Mouse (Mus musculus) stomach, embryonic 14.5 days (tissue): Measurements from ENCODE around the gene H2-DMb2. TPM values are rescaled to one million over a fixed set of nuclear protein-coding genes. Genes with fewer than 3 reads are reported as not detected.
A peak's percentile ranks its signal among the peaks of the same experiment; 100 is the strongest.

Experiments used
- ATAC-seq: fragments of 200-750 bp; cut with Nextera tagmentation; 2 replicates; pipeline ENCODE4 v1.8.0; 2017; ENCODE audit warnings: low read depth, moderate TSS enrichment; ENCODE audit not compliant: insufficient number of reproducible peaks, insufficient read depth, low FRiP score
- H3K27ac ChIP-seq: fragments of 300-500 bp; sonication (generic); 2 replicates; pipeline ENCODE4 v1.5.1; 2014; ENCODE audit warnings: mild to moderate bottlenecking, low read length, moderate library complexity, mixed read lengths
- H3K27me3 ChIP-seq: fragments of 300-500 bp; sonication (generic); 2 replicates; pipeline ENCODE4 v1.6.1; 2014; ENCODE audit warnings: low read length, control low read depth, mixed read lengths; ENCODE audit not compliant: control insufficient read depth, insufficient read depth
- H3K36me3 ChIP-seq: fragments of 300-500 bp; sonication (generic); 2 replicates; pipeline ENCODE4 v1.6.1; 2014; ENCODE audit warnings: mild to moderate bottlenecking, control low read depth, low read length, moderate library complexity, mixed read lengths; ENCODE audit not compliant: control insufficient read depth, insufficient read depth
- H3K4me1 ChIP-seq: fragments of 300-500 bp; sonication (generic); 2 replicates; pipeline ENCODE4 v1.6.1; 2014; ENCODE audit warnings: low read length, control low read depth, mixed read lengths; ENCODE audit not compliant: control insufficient read depth, insufficient read depth
- H3K4me2 ChIP-seq: fragments of 300-500 bp; sonication (generic); replicated peaks from 2 replicates; pipeline ENCODE4 v1.6.1; 2014; ENCODE audit warnings: low read depth, low read length, control low read depth
- H3K4me3 ChIP-seq: fragments of 300-500 bp; sonication (generic); 2 replicates; pipeline ENCODE4 v1.5.1; 2014; ENCODE audit warnings: low read depth, low read length, control low read depth
- H3K9ac ChIP-seq: fragments of 300-500 bp; sonication (generic); replicated peaks from 2 replicates; pipeline ENCODE4 v1.6.1; 2014; ENCODE audit warnings: low read depth, mild to moderate bottlenecking, control low read depth, low read length, moderate library complexity, mixed read lengths
- H3K9me3 ChIP-seq: fragments of 300-500 bp; sonication (generic); 2 replicates; pipeline ENCODE4 v1.6.1; 2016; ENCODE audit warnings: low read depth, low read length, control low read depth; ENCODE audit not compliant: control insufficient read depth
- WGBS: fragments of 180-500 bp; shearing (Covaris S2); extraction: QIAGEN DNeasy Blood & Tissue Kit; methylation state at CpG from one replicate; pipeline ENCODE4 v1.1.7; 2014; 5-methylcytosine and 5-hydroxymethylcytosine counted together
- polyA plus RNA-seq: library from polyadenylated mRNA; unstranded; fragments of >200 nt; fragmentation: Nextera tagmentation; extraction: Ambion mirVana; gene quantifications from 2 replicates; pipeline ENCODE4 v1.2.1, GENCODE M21; 2014

H2-DMb2 gene
- polyA plus RNA-seq, 1 experiment from 2014 or later = 0.38 TPM

DNA sequence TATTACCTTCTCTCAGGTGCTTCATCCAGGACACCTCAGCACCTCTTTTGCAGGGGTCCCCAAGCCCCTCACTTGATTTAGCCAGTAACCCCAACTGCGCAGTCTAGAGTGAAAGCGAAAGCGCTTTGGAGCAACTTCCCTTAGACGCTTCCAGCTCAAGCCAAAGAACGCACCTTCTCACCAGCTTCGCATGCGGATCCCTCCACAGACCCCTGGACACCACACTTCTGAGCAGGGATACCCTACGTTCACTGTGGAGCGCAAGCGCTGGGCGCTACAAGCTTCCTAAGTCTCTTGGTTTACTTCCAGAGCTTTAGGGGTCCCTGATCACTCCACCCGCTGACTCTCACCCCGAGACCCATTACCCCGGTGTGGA lies 43.8 kb downstream of the H2-DMb2 start:
- peaks cover 4% of the 10 kb centered on the region; the same call in 1 of the 2 replicates for H3K4me1 ChIP-seq
- H3K27me3 ChIP-seq = 0 out of 2 replicates have a peak, but pooled peaks cover 2% of the 10 kb centered on the region
- ATAC-seq = peak; percentile 49; the same call in 1 of the 2 replicates
- H3K4me2 ChIP-seq = peak overlapping the region; percentile 91
- H3K9me3 ChIP-seq = no peaks in the 10 kb centered on the region
- H3K27ac ChIP-seq = no peak overlapping the region
- WGBS = 5% methylated on average over 14 of the region's 14 CpGs
- peak overlapping the region; percentile 36; the same call in 1 of the 2 replicates for H3K9ac ChIP-seq
- H3K36me3 ChIP-seq = no peaks in the 10 kb centered on the region
- peak overlapping the region; percentile 56 for H3K4me3 ChIP-seq

DNA sequence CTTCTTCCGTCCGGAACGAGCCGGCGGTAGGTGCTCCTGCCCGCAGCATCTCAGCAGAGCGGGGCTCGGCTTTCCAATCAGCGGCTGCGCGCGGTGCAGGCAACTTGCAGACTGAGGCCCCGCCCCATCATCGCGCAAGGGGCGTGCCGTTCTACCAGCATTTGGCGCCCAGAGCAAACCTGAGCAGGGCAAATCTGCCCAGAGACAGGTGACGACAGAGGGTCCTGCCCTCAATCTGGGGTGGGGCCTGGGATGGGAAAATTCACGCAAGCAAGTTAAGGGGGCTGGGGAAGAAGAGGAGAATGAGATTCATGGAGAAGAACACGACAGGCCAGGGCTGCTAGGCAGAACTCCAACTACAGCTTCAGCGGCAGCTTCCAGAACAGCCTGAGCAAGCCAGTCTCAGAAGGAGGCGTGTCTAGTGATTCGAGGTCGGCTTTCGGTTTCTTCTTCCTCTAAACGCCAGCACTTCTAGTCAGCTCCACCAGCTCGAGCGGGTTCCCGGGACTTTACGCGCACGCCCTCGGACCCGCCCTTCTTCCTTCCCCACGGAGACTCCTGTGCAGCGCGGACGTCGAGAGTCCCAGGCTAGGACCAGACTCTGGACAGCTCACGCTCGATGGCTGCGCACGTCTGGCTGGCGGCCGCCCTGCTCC lies 44.3 kb downstream of the H2-DMb2 start, which contains the start of the genes Tap1 and Psmb9:
Tap1 (plus strand) TSS at position 293 of the 656 bp plus-strand sequence.
Psmb9 (minus strand) TSS at position 504 of the 656 bp plus-strand sequence.
- Histone ChIP-seq H3K36me3 (no peaks in the 10 kb centered on the region), H3K4me1 (peaks cover 4% of the 10 kb centered on the region; the same call in 1 of the 2 replicates), H3K4me2 (peak within 1 kb of the TSS; percentile 91), H3K27ac (peak within 1 kb of the TSS; percentile 67; the same call in 1 of the 2 replicates), H3K4me3 (peak within 1 kb of the TSS; percentile 56), H3K27me3 (0 out of 2 replicates have a peak, but pooled peaks cover 7% of the 10 kb centered on the region), H3K9ac (peak within 1 kb of the TSS; percentile 50), H3K9me3 (no peaks in the 10 kb centered on the region)
- WGBS = under 1% methylated on average over 46 of the region's 46 CpGs
- ATAC-seq = peak; percentile 95

DNA sequence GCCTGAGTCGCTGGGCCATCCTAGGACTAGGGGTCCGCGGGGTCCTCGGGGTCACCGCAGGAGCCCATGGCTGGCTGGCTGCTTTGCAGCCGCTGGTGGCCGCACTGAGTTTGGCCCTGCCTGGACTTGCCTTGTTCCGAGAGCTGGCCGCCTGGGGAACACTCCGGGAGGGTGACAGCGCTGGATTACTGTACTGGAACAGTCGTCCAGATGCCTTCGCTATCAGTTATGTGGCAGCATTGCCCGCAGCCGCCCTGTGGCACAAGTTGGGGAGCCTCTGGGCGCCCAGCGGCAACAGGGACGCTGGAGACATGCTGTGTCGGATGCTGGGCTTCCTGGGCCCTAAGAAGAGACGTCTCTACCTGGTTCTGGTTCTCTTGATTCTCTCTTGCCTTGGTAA lies 44.9 kb downstream of the H2-DMb2 start:
- Histone ChIP-seq H3K9ac (peak overlapping the region; percentile 50), H3K4me2 (peak overlapping the region; percentile 91), H3K27ac (peak overlapping the region; percentile 67; the same call in 1 of the 2 replicates), H3K4me3 (peak overlapping the region; percentile 56), H3K4me1 (peaks cover 4% of the 10 kb centered on the region; the same call in 1 of the 2 replicates), H3K9me3 (no peaks in the 10 kb centered on the region), H3K36me3 (no peaks in the 10 kb centered on the region), H3K27me3 (0 out of 2 replicates have a peak, but pooled peaks cover 7% of the 10 kb centered on the region)
- no peak for ATAC-seq
- 6% methylated on average over 20 of the region's 20 CpGs for WGBS

DNA sequence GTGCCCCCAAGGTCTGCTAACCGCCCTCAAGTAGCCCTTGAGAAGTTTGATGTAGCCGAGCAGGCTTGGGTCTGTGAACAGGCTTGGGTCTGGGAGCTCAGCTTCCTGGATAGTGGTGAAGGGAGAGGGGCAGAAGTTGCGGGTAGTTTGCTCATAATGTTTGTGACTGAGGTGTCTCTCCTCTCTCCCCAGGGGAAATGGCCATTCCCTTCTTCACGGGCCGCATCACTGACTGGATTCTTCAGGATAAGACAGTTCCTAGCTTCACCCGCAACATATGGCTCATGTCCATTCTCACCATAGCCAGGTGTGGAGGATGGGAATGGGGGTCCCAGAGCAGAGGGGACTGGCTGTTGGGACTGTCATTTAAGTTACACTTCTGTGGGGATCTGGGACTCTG lies 45.9 kb downstream of the H2-DMb2 start:
- H3K9me3 ChIP-seq = no peaks in the 10 kb centered on the region
- no peak overlapping the region for H3K4me2 ChIP-seq
- H3K4me1 ChIP-seq = peaks cover 4% of the 10 kb centered on the region; the same call in 1 of the 2 replicates
- H3K27me3 ChIP-seq = 0 out of 2 replicates have a peak, but pooled peaks cover 10% of the 10 kb centered on the region
- no peak overlapping the region for H3K9ac ChIP-seq
- WGBS = 76% methylated on average over 6 of the region's 6 CpGs
- H3K27ac ChIP-seq = no peak overlapping the region
- no peaks in the 10 kb centered on the region for H3K36me3 ChIP-seq
- no peak overlapping the region for H3K4me3 ChIP-seq
- ATAC-seq = no peak

DNA sequence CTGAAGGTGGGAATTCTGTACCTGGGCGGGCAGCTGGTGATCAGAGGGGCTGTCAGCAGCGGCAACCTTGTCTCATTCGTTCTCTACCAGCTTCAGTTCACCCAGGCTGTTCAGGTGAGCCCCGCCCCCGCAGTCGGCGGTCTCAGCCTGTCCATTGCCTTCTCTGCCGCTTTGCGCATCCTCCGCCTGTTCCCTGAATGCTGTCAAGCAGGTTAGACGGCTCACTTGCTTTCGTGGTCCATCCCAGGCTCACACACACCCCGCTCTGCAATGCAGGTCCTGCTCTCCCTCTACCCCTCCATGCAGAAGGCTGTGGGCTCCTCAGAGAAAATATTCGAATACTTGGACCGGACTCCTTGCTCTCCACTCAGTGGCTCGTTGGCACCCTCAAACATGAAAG lies 49.7 kb downstream of the H2-DMb2 start:
- H3K4me1 ChIP-seq = peaks cover 3% of the 10 kb centered on the region; the same call in 1 of the 2 replicates
- no peak overlapping the region for H3K4me3 ChIP-seq
- H3K27ac ChIP-seq = no peak overlapping the region
- no peak overlapping the region for H3K4me2 ChIP-seq
- H3K9me3 ChIP-seq = no peaks in the 10 kb centered on the region
- H3K36me3 ChIP-seq = no peaks in the 10 kb centered on the region
- 21% methylated on average over 16 of the region's 16 CpGs for WGBS
- H3K9ac ChIP-seq = no peak overlapping the region
- no peak for ATAC-seq
- peaks cover 33% of the 10 kb centered on the region for H3K27me3 ChIP-seq

DNA sequence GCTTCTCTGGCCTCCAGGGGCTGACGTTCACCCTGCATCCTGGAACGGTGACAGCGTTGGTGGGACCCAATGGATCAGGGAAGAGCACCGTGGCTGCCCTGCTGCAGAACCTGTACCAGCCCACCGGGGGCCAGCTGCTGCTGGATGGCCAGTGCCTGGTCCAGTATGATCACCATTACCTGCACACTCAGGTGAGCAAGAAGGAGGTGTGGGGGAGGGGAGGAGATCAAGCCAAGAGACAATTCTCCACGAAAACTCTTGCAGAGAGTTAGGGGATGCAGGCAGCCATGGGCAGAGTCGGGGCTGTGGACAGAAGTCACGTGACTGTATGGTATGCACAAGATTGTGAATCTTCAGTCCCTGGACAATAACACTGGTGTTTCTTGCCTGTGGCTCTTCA lies 50.4 kb downstream of the H2-DMb2 start:
- no peak overlapping the region for H3K27ac ChIP-seq
- ATAC-seq = no peak
- H3K4me2 ChIP-seq = no peak overlapping the region
- H3K27me3 ChIP-seq = peaks cover 39% of the 10 kb centered on the region
- no peaks in the 10 kb centered on the region for H3K36me3 ChIP-seq
- H3K9me3 ChIP-seq = no peaks in the 10 kb centered on the region
- no peak overlapping the region for H3K9ac ChIP-seq
- no peak overlapping the region for H3K4me3 ChIP-seq
- 0 out of 2 replicates have a peak, but pooled peaks cover 5% of the 10 kb centered on the region for H3K4me1 ChIP-seq
- 53% methylated on average over 8 of the region's 8 CpGs for WGBS

DNA sequence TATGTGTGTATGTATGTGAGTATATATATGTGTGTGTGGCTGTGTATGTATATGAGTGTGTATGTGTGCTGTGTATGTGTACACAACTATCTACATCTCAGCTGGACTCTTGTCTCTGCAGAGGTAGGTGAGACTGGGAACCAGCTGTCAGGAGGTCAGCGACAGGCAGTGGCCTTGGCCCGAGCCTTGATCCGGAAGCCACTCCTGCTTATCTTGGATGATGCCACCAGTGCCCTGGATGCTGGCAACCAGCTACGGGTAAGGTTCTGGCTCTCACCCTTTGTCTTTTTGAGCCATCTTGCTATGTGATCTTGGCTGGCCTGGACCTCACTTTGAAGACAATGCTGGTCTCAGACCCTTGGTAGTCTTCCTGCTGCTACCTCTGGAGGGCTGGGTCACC lies 51.6 kb downstream of the H2-DMb2 start:
- H3K4me2 ChIP-seq = no peak overlapping the region
- ATAC-seq = no peak
- 78% methylated on average over 4 of the region's 4 CpGs for WGBS
- 0 out of 2 replicates have a peak, but pooled peaks cover 5% of the 10 kb centered on the region for H3K4me1 ChIP-seq
- H3K27me3 ChIP-seq = peaks cover 42% of the 10 kb centered on the region
- no peak overlapping the region for H3K9ac ChIP-seq
- H3K9me3 ChIP-seq = no peaks in the 10 kb centered on the region
- no peaks in the 10 kb centered on the region for H3K36me3 ChIP-seq
- no peak overlapping the region for H3K27ac ChIP-seq
- no peak overlapping the region for H3K4me3 ChIP-seq

DNA sequence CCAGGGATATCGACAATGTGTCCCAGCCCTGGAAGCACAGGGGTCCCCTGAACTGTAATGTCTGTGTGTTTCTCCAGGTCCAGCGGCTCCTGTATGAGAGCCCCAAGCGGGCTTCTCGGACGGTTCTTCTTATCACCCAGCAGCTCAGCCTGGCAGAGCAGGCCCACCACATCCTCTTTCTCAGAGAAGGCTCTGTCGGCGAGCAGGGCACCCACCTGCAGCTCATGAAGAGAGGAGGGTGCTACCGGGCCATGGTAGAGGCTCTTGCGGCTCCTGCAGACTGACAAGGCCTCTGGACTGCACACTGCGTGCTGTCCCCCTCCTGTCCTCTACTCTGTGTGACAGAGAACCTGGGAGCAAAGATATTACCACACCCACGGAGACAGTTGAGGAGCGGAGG lies 53.4 kb downstream of the H2-DMb2 start:
- H3K4me1 ChIP-seq = 0 out of 2 replicates have a peak, but pooled peaks cover 5% of the 10 kb centered on the region
- ATAC-seq = no peak; the same call in 1 of the 2 replicates
- peaks cover 42% of the 10 kb centered on the region for H3K27me3 ChIP-seq
- H3K9ac ChIP-seq = no peak overlapping the region
- no peaks in the 10 kb centered on the region for H3K36me3 ChIP-seq
- WGBS = 39% methylated on average over 12 of the region's 12 CpGs
- H3K4me2 ChIP-seq = no peak overlapping the region
- H3K9me3 ChIP-seq = no peaks in the 10 kb centered on the region
- no peak overlapping the region for H3K4me3 ChIP-seq
- no peak overlapping the region for H3K27ac ChIP-seq
